Mouse (Mus musculus) adrenal gland, postnatal 36 days (tissue): Measurements from ENCODE around the gene Agbl3. TPM values are rescaled to one million over a fixed set of nuclear protein-coding genes. Genes with fewer than 3 reads are reported as not detected.

ENCODE experiments used
- DNase-seq, 2 experiments: peaks; one replicate each; pipeline ENCODE4 v3.0.0; 2021; ENCODE audit warnings: mixed read lengths in 1 of 2
- long read RNA-seq, 2 experiments: library from polyadenylated mRNA; stranded (forward); transcript quantifications; one replicate each; pipeline ENCODE4 v2.0.0; 2021; ENCODE audit warnings: borderline sequencing depth in 2 of 2
- total RNA-seq, 2 experiments: library from RNA; stranded (reverse); gene quantifications; 2 replicates each; pipeline ENCODE4 v1.2.3; 2021

Agbl3 gene
- total RNA-seq = 10 to 100 TPM; 11.9 to 16.1 TPM
- long read RNA-seq, experiment 1, transcript Agbl3-203 (4 exons, 805 nt) = major isoform, 6 of 12 reads
- long read RNA-seq, experiment 1, partial matches to known transcripts = 1 of 12 reads
- long read RNA-seq, experiment 1, other reads (novel, unspliced or antisense) = 3 of 12 reads
- long read RNA-seq, experiment 2, partial matches to known transcripts = 2 of 5 reads
- long read RNA-seq, experiment 2, other reads (novel, unspliced or antisense) = 0 of 5 reads

- peak; percentile 97 for DNase-seq
Observed at GRCm38 (mm10) chr6:34780231-34780942, at the start of gene Agbl3. Agbl3 (plus strand) TSS chr6:34780432.

- no peak for DNase-seq
Observed at GRCm38 (mm10) chr6:34731007-34731406, 49.2 kb upstream of the Agbl3 start.

DNA sequence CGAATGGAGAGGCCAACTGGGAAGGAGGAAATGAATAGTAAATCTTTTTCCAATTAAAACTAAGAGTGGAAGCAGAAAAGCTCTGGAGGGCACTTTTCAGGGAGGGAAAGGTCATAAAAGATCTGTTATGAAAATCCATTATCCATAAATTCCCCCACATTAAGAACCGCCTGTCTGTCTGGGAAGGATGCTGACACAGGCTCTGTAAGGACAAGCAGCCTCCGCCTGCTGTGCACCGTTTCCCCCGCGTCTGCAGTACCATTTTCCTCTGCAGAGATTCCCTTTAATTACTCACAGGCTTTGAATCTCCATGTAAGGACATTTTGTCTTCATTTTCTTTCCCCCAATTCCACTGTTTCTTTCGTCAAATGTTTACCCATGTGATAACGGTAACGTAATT lies 48.7 kb upstream of the Agbl3 start:
- no peak for DNase-seq

GRCm38 (mm10) chr6:34734940-34735695 lies 45.1 kb upstream of the Agbl3 start:
- DNase-seq = no peak

DNA sequence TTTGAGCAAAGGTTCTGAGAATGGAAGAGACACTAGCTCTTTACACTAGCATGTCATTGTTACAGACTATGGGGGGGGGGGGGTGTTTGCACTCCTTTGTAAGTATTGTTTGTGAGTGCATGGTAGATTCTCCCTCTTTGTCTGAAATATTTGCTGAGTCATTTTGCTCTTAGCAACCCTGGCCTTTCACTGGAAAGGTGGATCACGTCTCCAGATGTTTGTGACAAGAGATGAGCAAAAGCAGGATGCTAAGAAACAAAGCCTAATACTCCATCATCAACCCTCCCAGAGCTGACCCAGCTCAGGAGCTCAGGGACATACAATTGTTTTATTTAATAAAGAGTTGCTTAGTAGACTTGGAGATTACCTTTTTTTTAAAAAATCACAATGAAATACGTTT lies 43.3 kb upstream of the Agbl3 start:
- no peak for DNase-seq

DNA sequence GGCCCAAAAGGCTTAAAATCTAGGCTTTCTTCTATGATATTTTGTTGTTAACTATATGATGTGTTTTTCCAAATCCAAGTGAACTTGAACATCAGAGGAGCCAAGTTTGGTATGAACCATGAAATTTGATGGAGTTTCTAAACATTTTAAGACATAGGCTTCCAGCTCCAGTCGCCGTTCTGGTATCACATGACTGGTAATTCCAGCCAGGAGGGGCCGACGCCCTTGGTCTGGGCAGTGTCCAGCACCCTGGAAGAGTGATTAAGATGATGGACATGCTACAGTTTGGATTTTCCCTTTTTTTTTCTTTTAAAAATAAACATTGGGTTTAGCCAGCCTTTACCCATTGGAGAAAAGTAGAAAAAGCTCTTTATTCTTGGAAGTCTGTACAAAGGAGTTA lies 36.3 kb upstream of the Agbl3 start:
- DNase-seq = no peak

- DNase-seq = no peak
Observed at GRCm38 (mm10) chr6:34747846-34748245, 32.4 kb upstream of the Agbl3 start.

GRCm38 (mm10) chr6:34748566-34748965 lies 31.7 kb upstream of the Agbl3 start:
- DNase-seq = no peak

DNA sequence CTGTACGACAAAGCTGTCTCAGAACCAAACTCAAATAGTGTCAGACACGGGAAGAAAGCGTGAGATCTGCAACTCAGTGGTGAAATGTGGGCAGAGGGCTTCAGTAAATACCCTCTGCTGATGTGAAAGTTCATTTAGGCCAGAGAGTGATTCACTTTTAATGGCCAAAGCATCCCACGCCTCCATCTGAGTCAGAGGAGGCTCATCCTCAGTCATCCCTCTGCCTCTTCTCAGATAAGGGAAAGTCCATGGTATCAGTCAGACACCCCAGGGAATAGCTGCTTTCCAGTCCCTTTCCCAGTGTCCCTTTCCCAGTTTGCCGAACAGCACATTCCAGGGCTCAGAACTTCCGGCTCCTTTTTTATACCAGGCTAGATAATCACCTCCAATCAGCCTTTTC lies 30.7 kb upstream of the Agbl3 start:
- peak in 1 of 2 experiments; percentile 27 for DNase-seq

DNA sequence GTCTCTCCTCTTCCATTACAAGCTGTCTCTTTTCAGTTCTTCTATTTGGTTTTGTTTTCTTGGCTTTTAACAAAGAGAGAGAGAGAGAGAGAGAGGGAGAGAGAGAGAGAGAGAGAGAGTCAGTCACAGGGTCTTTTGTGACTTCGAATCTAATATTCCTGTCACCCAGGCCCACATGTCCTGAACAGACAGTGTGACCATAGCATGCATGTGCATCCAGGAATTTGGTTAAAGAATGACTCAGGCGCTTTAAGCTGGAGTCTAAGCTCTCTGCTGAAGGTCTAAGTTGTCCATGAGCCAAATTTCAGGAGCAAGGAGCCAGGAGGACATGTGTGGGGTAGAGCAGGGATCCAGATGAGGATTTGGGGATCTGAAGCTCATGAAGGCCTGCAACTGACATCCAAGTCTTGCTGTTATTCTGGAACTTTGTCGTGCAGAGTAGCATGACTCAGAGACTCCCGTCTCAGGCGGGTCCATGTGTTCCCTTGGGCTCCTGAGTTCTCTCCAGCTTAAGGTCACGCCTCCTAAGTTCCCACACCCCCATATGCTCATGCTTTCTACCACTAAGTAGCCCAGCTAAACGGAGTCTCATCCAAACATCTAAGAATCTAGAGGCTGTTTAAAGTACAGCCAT lies 29.6 kb upstream of the Agbl3 start:
- no peak for DNase-seq

- DNase-seq = no peak
Observed at GRCm38 (mm10) chr6:34751625-34752024, 28.6 kb upstream of the Agbl3 start.

- peak; percentile 34 to 64 for DNase-seq
Observed at GRCm38 (mm10) chr6:34754448-34754847, 25.8 kb upstream of the Agbl3 start.

DNA sequence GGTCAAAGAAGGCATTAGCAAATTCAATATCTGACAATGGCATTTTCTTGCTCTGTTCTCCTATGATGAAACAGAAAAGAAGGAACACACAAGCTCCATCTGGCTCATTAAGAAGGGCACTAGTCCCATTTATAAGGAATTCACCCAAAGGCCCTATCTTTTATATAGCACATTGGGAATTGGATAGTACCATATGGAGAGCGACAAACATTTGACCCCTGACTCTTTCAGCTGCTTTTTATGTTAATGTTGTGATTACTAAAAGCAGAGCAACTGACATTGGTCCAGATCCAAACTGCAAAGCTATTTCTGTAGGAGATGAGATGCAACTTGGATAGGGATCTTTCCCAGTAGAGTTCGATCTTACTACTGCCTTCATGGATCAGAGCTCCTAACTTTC lies 21.9 kb upstream of the Agbl3 start:
- DNase-seq = no peak

- peak in 1 of 2 experiments; percentile 60 for DNase-seq
Observed at GRCm38 (mm10) chr6:34760023-34760422, 20.2 kb upstream of the Agbl3 start.

DNA sequence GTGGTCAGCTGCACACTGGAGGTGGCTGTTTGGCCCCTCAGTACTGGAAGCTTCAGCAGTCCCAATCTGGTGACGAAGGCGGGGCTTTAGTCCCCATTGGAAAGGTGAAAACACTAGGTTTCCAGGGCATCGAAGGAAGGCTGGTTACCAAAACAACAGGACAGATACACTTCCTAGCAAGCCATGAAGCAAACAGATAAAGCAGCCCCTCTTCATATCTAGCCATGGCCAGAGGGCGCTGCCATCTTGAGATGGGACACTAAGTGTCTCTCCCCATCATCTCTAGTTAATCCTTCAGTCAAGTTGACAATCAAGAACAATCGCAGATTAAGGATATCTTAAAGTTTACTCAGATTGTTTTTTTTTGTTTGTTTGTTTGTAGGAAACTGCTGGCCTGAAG lies 14.5 kb upstream of the Agbl3 start:
- no peak for DNase-seq

DNA sequence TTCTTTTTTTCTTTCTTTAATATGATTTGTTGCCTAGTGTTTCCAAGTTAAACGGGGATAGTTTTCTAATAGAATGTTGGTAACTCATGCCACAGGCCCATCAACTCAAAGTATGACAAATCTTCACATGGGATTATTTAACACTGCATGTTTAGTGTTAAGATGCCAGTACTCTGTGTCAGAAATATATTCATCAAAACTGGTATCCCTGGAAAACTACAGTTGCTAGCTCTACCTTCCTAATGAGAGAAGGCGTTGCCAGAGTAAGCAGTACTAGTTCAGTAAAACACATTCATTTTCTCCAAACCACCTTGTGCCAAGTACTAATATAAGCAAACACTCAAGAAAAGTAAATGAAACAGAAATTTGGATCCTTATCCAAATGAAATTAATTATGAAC lies 10.2 kb upstream of the Agbl3 start:
- no peak for DNase-seq

DNA sequence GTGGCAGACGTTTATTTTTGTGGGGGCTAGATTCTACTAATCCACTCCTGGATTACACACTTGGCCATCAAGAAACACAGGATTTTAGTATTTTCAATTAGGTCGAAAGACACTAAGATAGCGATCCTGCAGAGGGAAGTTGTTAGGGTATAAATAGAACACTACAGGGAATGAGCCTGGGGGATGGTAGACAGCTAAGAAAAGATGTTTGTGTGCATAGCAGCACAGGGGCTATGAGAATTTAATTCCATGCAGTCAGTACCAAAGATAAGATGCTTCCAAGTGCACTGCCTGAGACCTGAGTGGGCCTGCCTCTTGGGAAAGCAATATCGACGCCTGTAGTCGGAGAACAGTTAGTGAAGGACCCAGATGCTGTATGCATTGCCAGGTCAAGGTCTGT lies 9.7 kb upstream of the Agbl3 start:
- DNase-seq = no peak

DNA sequence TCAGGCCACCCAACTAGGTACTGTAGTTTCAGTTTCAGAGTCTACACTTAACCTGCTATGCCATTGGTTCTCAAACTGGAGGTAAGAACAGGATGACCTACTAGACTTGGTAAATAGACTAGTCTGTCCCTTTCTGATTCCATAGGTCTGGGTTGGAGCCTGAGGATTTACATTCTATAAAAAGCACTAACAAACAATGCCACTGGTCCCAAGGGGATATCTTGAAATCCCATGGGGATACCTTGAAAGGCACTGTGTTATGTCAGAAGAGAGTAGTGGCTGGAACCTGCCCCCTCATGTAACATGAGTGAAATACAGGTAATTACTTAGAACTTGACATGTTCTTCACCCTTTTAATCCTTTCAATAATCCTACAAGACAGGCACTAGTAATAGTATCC lies 3.8 kb upstream of the Agbl3 start:
- DNase-seq = no peak

GRCm38 (mm10) chr6:34777094-34777493 lies 3.1 kb upstream of the Agbl3 start:
- no peak for DNase-seq

DNA sequence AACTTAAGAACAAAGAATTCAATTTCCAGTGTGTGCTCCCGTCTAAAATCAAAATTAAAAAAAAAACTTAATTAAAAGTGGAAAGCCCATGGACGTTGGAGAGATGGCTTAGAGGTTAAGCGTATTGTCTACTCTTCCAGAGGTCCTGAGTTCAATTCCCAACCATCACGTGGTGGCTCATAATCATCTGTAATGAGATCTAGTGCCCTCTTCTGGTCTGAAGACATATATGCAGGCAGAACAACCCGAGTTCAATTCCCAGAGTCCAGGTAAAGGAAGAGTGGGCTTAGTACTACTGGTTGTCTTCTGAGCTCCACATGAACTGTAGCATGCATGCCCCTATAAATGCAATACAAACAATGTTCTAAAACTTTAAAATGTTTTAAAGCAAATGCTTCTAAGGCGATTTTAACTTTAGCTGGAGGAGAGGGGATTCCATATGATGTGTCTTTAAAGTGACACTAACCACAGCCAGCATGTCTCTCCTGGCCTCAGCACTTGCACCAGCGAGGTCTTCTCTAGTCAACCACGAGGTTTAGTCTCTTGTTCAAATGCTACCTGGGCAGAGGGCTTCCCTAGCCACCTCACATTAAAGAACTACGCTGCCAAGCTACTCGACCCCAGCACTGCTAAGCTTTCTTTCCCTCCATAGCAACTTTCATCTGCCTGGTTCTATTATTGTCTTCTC lies 2.1 kb upstream of the Agbl3 start:
- DNase-seq = no peak

DNA sequence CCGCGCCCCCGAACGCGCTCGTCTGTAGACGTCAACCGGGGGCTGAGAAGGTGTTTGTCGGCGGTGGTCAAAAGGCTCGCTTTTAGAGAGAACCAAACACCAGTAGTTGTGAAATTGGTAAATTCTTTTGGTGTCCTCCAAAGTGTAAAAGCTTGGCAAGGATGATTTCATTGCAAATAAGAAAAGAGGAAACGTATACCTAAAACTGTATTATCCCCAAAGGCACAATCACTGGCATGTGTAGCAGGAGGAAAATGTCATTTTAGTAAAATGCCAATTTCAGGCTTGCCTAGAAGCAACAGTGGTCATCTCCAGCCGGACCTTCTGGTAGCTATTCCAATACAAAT lies 684 bp downstream of the Agbl3 start:
- no peak for DNase-seq

DNA sequence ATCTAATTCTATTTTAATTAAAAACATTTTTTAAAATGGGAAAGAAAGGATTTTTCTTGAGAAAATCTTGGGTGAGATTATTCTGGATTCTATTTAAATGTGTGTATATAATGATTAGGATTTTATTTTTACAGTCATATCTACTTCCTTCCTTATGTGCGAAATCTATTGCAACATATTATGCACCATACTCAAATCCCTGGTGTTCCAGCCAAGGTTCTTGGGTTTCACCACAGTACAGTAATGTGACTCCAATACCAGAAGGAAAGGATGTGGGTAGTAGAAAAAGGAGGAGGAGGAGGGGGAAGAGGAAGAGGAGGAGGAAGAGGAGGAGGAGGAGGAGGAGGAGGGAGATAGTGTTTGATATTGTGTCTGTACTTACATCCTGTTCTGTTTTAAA lies 2.3 kb downstream of the Agbl3 start:
- no peak for DNase-seq
